In genomic region chr8:3631478-3631875, GRCm38 (mm10) we compare ENCODE assay signal across 8 mouse cellular contexts. TPM values are rescaled to one million over a fixed set of nuclear protein-coding genes. Genes with fewer than 3 reads are reported as not detected.
DNase-seq lines count a peak whose midpoint lies in the region; ATAC-seq and TF ChIP-seq lines count a peak whose summit lies in the region.

No protein-coding gene starts in this region.

- no peaks in the 10 kb centered on the region for H3K9me3 ChIP-seq in heart, embryonic 15.5 days (replicated peaks)
- no peaks in the 10 kb centered on the region for H3K9me3 ChIP-seq in hindbrain, postnatal 0 days (ENCODE audit: low read length)
- H3K9me3 ChIP-seq in lung, embryonic 16.5 days (ENCODE audit: control insufficient read depth, low read length): no peaks in the 10 kb centered on the region

- H3K4me1 ChIP-seq in heart, embryonic 15.5 days (replicated peaks): peaks cover 11% of the 10 kb centered on the region
- H3K4me1 ChIP-seq in hindbrain, postnatal 0 days (ENCODE audit: insufficient read depth, low read length): peaks cover 8% of the 10 kb centered on the region; the same call in 1 of the 2 replicates
- H3K4me1 ChIP-seq in lung, embryonic 16.5 days (replicated peaks; ENCODE audit: control insufficient read depth, insufficient read depth, low read length): peaks cover 7% of the 10 kb centered on the region; the same call in 1 of the 2 replicates
- no peaks in the 10 kb centered on the region for H3K4me1 ChIP-seq in small intestine, adult 2 months (ENCODE audit: control insufficient read depth, insufficient read depth, insufficient read length, low read length)

- H3K27me3 ChIP-seq in heart, embryonic 15.5 days: no peaks in the 10 kb centered on the region; the same call in 1 of the 2 replicates
- no peaks in the 10 kb centered on the region for H3K27me3 ChIP-seq in hindbrain, postnatal 0 days (ENCODE audit: insufficient read depth, low read length)
- peaks cover 2% of the 10 kb centered on the region; the same call in 1 of the 2 replicates for H3K27me3 ChIP-seq in lung, embryonic 16.5 days (ENCODE audit: control insufficient read depth, insufficient read depth, low read depth, low read length)
- H3K27me3 ChIP-seq in small intestine, adult 2 months (ENCODE audit: control insufficient read depth, insufficient read depth, low read length): no peaks in the 10 kb centered on the region

- H3K36me3 ChIP-seq in heart, embryonic 15.5 days: peaks cover 10% of the 10 kb centered on the region; the same call in 1 of the 2 replicates
- H3K36me3 ChIP-seq in hindbrain, postnatal 0 days (ENCODE audit: insufficient read depth, low read length): no peaks in the 10 kb centered on the region
- peaks cover 6% of the 10 kb centered on the region for H3K36me3 ChIP-seq in lung, embryonic 16.5 days (ENCODE audit: control insufficient read depth, insufficient read depth, low read length)
- H3K36me3 ChIP-seq in small intestine, adult 2 months (ENCODE audit: control insufficient read depth, insufficient read depth, low read length): peaks cover 25% of the 10 kb centered on the region

- 12% methylated on average over 8 of the region's 8 CpGs for WGBS in heart, embryonic 15.5 days
- 18% methylated on average over 8 of the region's 8 CpGs for WGBS in hindbrain, postnatal 0 days
- 8% methylated on average over 8 of the region's 8 CpGs for WGBS in lung, embryonic 16.5 days
- WGBS in small intestine, adult 2 months: 4% methylated on average over 8 of the region's 8 CpGs

- no peak for TF ChIP-seq CTCF in hindbrain, postnatal 0 days (IDR thresholded peaks at IDR 0.05; ENCODE audit: low read depth)
- TF ChIP-seq CTCF in small intestine, adult 2 months (IDR thresholded peaks at IDR 0.05; ENCODE audit: extremely low read depth, insufficient read length, insufficient replicate concordance, low read depth, low read length): no peak

- peak overlapping the region; percentile 69 for H3K4me3 ChIP-seq in heart, embryonic 15.5 days
- H3K4me3 ChIP-seq in hindbrain, postnatal 0 days (ENCODE audit: low read length): peak overlapping the region; percentile 45
- H3K4me3 ChIP-seq in lung, embryonic 16.5 days (ENCODE audit: low read length): peak overlapping the region; percentile 73
- peak overlapping the region; percentile 81 for H3K4me3 ChIP-seq in small intestine, adult 2 months (ENCODE audit: low read depth, low read length)

- H3K27ac ChIP-seq in heart, embryonic 15.5 days: no peak overlapping the region
- H3K27ac ChIP-seq in hindbrain, postnatal 0 days: no peak overlapping the region
- peak overlapping the region; percentile 17 for H3K27ac ChIP-seq in lung, embryonic 16.5 days (ENCODE audit: low read length)
- H3K27ac ChIP-seq in small intestine, adult 2 months (ENCODE audit: insufficient read depth, low read depth, low read length): peak overlapping the region; percentile 18; the same call in 1 of the 2 replicates

- peak; percentile 15; the same call in 1 of the 2 replicates for ATAC-seq in heart, embryonic 15.5 days (replicated peaks; ENCODE audit: insufficient number of reproducible peaks, insufficient read depth, low FRiP score, low read depth)
- peak; percentile 49 for ATAC-seq in common myeloid progenitor, adult 5-6 weeks (replicated peaks; ENCODE audit: low read depth, poor library complexity, severe bottlenecking)
- no peak for ATAC-seq in hindbrain, postnatal 0 days
- ATAC-seq in lung, embryonic 16.5 days (ENCODE audit: low read depth): peak; percentile 60

- peak overlapping the region; percentile 57 for H3K9ac ChIP-seq in heart, embryonic 15.5 days
- peak overlapping the region; percentile 41; the same call in 1 of the 2 replicates for H3K9ac ChIP-seq in hindbrain, postnatal 0 days (replicated peaks; ENCODE audit: low read length)
- H3K9ac ChIP-seq in lung, embryonic 16.5 days (ENCODE audit: low read length): peak overlapping the region; percentile 71

- TF ChIP-seq POLR2A in small intestine, adult 2 months (IDR thresholded peaks at IDR 0.05; ENCODE audit: low read depth, low read length): no peak

- H3K4me2 ChIP-seq in heart, embryonic 15.5 days: peak overlapping the region; percentile 92
- H3K4me2 ChIP-seq in hindbrain, postnatal 0 days (ENCODE audit: low read depth, low read length): peak overlapping the region; percentile 63
- peak overlapping the region; percentile 85 for H3K4me2 ChIP-seq in lung, embryonic 16.5 days (ENCODE audit: low read depth, low read length)

- no peak for DNase-seq in heart, adult 8-10 months (ENCODE audit: low spot score)
- DNase-seq in hindbrain, postnatal 0 days (ENCODE audit: low spot score): no peak
- DNase-seq in gastrocnemius, adult 8-10 months (ENCODE audit: low spot score in 2 of 2): no peak
- no peak for DNase-seq in adrenal gland, adult 8-10 months

RNA-seq across cellular contexts. Expression of gene Stxbp2, which starts 0.7 kb away (rescaled TPM):
- polyA plus RNA-seq in heart, embryonic 15.5 days (2015; fragmentation: Nextera tagmentation; extraction: Ambion mirVana): 35.1 and 55.6 TPM in 2 replicates
- 1 to 10 TPM; 4.6 to 7.7 (median 5.6) TPM for total RNA-seq in heart, adult 8-10 months (2022)
- total RNA-seq in common myeloid progenitor, adult 5-6 weeks (2017): 92.9 and 112 TPM in 2 replicates
- 9.7 and 23.9 TPM in 2 replicates for total RNA-seq in hindbrain, postnatal 0 days (2014; rRNA removed)
- 32.7 and 38.5 TPM in 2 replicates for polyA plus RNA-seq in hindbrain, postnatal 0 days (2015; fragmentation: Nextera tagmentation; extraction: Ambion mirVana)
- 91.6 and 112 TPM in 2 replicates for polyA plus RNA-seq in lung, embryonic 16.5 days (2015; fragmentation: Nextera tagmentation; extraction: Ambion mirVana)
- 134 and 330 TPM in 2 replicates for polyA plus RNA-seq in small intestine, adult 2 months (2012; rRNA removed)
- 1 to 10 TPM; 2.6 to 6.3 (median 3.8) TPM for total RNA-seq in gastrocnemius, adult 8-10 months (2022)
- 100 to 1,000 TPM in 2 of 4 experiments, 10 to 100 TPM in 2; 76.2 to 107 (median 99.8) TPM for total RNA-seq in adrenal gland, adult 8-10 months (2022)

RNA-seq across cellular contexts. Expression of gene Pcp2, which starts 6.1 kb away (rescaled TPM):
- 0.33 TPM in 1 of 2 replicates, not detected in the other for polyA plus RNA-seq in heart, embryonic 15.5 days (2015; fragmentation: Nextera tagmentation; extraction: Ambion mirVana)
- not detected for total RNA-seq in heart, adult 8-10 months (2022)
- not detected in 2 replicates for total RNA-seq in common myeloid progenitor, adult 5-6 weeks (2017)
- 95.0 and 145 TPM in 2 replicates for total RNA-seq in hindbrain, postnatal 0 days (2014; rRNA removed)
- polyA plus RNA-seq in hindbrain, postnatal 0 days (2015; fragmentation: Nextera tagmentation; extraction: Ambion mirVana): 78.6 and 84.4 TPM in 2 replicates
- polyA plus RNA-seq in lung, embryonic 16.5 days (2015; fragmentation: Nextera tagmentation; extraction: Ambion mirVana): 0.10 and 0.34 TPM in 2 replicates
- polyA plus RNA-seq in small intestine, adult 2 months (2012; rRNA removed): not detected in 2 replicates
- not detected for total RNA-seq in gastrocnemius, adult 8-10 months (2022)
- total RNA-seq in adrenal gland, adult 8-10 months (2022): not detected

RNA-seq across cellular contexts. Expression of gene Pet100, which starts 10.1 kb away (rescaled TPM):
- 72.7 and 104 TPM in 2 replicates for polyA plus RNA-seq in heart, embryonic 15.5 days (2015; fragmentation: Nextera tagmentation; extraction: Ambion mirVana)
- total RNA-seq in heart, adult 8-10 months (2022): 100 to 1,000 TPM in 1 of 4 experiments, 10 to 100 TPM in 3; 84.2 to 104 (median 93.4) TPM
- 162 and 251 TPM in 2 replicates for total RNA-seq in common myeloid progenitor, adult 5-6 weeks (2017)
- 3.7 and 16.5 TPM in 2 replicates for total RNA-seq in hindbrain, postnatal 0 days (2014; rRNA removed)
- polyA plus RNA-seq in hindbrain, postnatal 0 days (2015; fragmentation: Nextera tagmentation; extraction: Ambion mirVana): 91.3 and 99.6 TPM in 2 replicates
- 97.8 and 111 TPM in 2 replicates for polyA plus RNA-seq in lung, embryonic 16.5 days (2015; fragmentation: Nextera tagmentation; extraction: Ambion mirVana)
- 1.8 and 2.5 TPM in 2 replicates for polyA plus RNA-seq in small intestine, adult 2 months (2012; rRNA removed)
- 10 to 100 TPM; 80.6 to 87.8 (median 85.1) TPM for total RNA-seq in gastrocnemius, adult 8-10 months (2022)
- 100 to 1,000 TPM in 1 of 4 experiments, 10 to 100 TPM in 3; 86.7 to 108 (median 94.2) TPM for total RNA-seq in adrenal gland, adult 8-10 months (2022)

RNA-seq across cellular contexts. Expression of gene Xab2, which starts 10.4 kb away (rescaled TPM):
- 27.0 and 36.3 TPM in 2 replicates for polyA plus RNA-seq in heart, embryonic 15.5 days (2015; fragmentation: Nextera tagmentation; extraction: Ambion mirVana)
- 10 to 100 TPM; 13.8 to 18.5 (median 16.2) TPM for total RNA-seq in heart, adult 8-10 months (2022)
- total RNA-seq in common myeloid progenitor, adult 5-6 weeks (2017): 53.4 and 54.3 TPM in 2 replicates
- total RNA-seq in hindbrain, postnatal 0 days (2014; rRNA removed): 44.2 and 47.8 TPM in 2 replicates
- 32.6 and 35.7 TPM in 2 replicates for polyA plus RNA-seq in hindbrain, postnatal 0 days (2015; fragmentation: Nextera tagmentation; extraction: Ambion mirVana)
- polyA plus RNA-seq in lung, embryonic 16.5 days (2015; fragmentation: Nextera tagmentation; extraction: Ambion mirVana): 56.1 and 56.3 TPM in 2 replicates
- polyA plus RNA-seq in small intestine, adult 2 months (2012; rRNA removed): 18.1 and 44.3 TPM in 2 replicates
- 10 to 100 TPM in 3 of 4 experiments, 1 to 10 TPM in 1; 9.5 to 12.2 (median 11.2) TPM for total RNA-seq in gastrocnemius, adult 8-10 months (2022)
- 10 to 100 TPM; 37.2 to 44.3 (median 42.5) TPM for total RNA-seq in adrenal gland, adult 8-10 months (2022)

RNA-seq across cellular contexts. Expression of gene Retn, which starts 24.1 kb away (rescaled TPM):
- 0.16 TPM in 1 of 2 replicates, not detected in the other for polyA plus RNA-seq in heart, embryonic 15.5 days (2015; fragmentation: Nextera tagmentation; extraction: Ambion mirVana)
- total RNA-seq in heart, adult 8-10 months (2022): 1 to 10 TPM in 2 of 4 experiments, under 1 TPM in 2; 0.38 to 1.9 (median 1.3) TPM
- not detected in 2 replicates for total RNA-seq in common myeloid progenitor, adult 5-6 weeks (2017)
- total RNA-seq in hindbrain, postnatal 0 days (2014; rRNA removed): not detected in 2 replicates
- polyA plus RNA-seq in hindbrain, postnatal 0 days (2015; fragmentation: Nextera tagmentation; extraction: Ambion mirVana): 0.44 and 0.60 TPM in 2 replicates
- polyA plus RNA-seq in lung, embryonic 16.5 days (2015; fragmentation: Nextera tagmentation; extraction: Ambion mirVana): 0.18 TPM in 1 of 2 replicates, not detected in the other
- 0.23 and 0.38 TPM in 2 replicates for polyA plus RNA-seq in small intestine, adult 2 months (2012; rRNA removed)
- 1 to 10 TPM; 1.3 to 8.8 (median 3.2) TPM for total RNA-seq in gastrocnemius, adult 8-10 months (2022)
- 100 to 1,000 TPM in 3 of 4 experiments, 10 to 100 TPM in 1; 50.2 to 152 (median 108) TPM for total RNA-seq in adrenal gland, adult 8-10 months (2022)

Comparison
In these comparisons a context has a peak if more than half of its experiments do, and no peak if none do; other contexts are left out.
1. H3K27ac ChIP-seq: peak in lung, embryonic 16.5 days (single experiment) and small intestine, adult 2 months (single experiment); none in heart, embryonic 15.5 days (single experiment) and hindbrain, postnatal 0 days (single experiment).
2. RNA of gene Pcp2, which starts 6.1 kb away (total RNA-seq): 95.0 to 145 TPM in hindbrain, postnatal 0 days; not detected in heart, adult 8-10 months, not detected in common myeloid progenitor, adult 5-6 weeks, not detected in gastrocnemius, adult 8-10 months and not detected in adrenal gland, adult 8-10 months; every median in the first group is over 10 times any median in the second.
3. Peak in every context shown above with its lines, with median percentiles within 50 percentile points of each other: H3K4me2 ChIP-seq, H3K4me3 ChIP-seq and H3K9ac ChIP-seq.